Mouse (Mus musculus) embryonic facial prominence, embryonic 11.5 days (tissue): Measurements from ENCODE around the gene Gm3045. TPM values are rescaled to one million over a fixed set of nuclear protein-coding genes. Genes with fewer than 3 reads are reported as not detected.
A peak's percentile ranks its signal among the peaks of the same experiment; 100 is the strongest.

Source experiments
- ATAC-seq: fragments of 200-750 bp; cut with Nextera tagmentation; replicated peaks from 2 replicates; pipeline ENCODE4 v1.8.0; 2017; ENCODE audit warnings: low read depth; ENCODE audit not compliant: insufficient number of reproducible peaks, low FRiP score, low TSS enrichment
- DNase-seq: peaks from one replicate; pipeline ENCODE4 v3.0.0-alpha.2; 2015; ENCODE audit warnings: low spot score
- H3K27ac ChIP-seq: fragments of 300-500 bp; sonication (generic); replicated peaks from 2 replicates; pipeline ENCODE4 v1.5.1; 2014; ENCODE audit warnings: mild to moderate bottlenecking, low read depth, low read length, control low read depth
- H3K27me3 ChIP-seq: fragments of 300-500 bp; sonication (generic); 2 replicates; pipeline ENCODE4 v1.6.1; 2014; ENCODE audit warnings: mild to moderate bottlenecking, low read length, moderate library complexity, mixed read lengths; ENCODE audit not compliant: control insufficient read depth, insufficient read depth
- H3K36me3 ChIP-seq: fragments of 300-500 bp; sonication (generic); replicated peaks from 2 replicates; pipeline ENCODE4 v1.6.1; 2014; ENCODE audit warnings: low read depth, mild to moderate bottlenecking, low read length, moderate library complexity, mixed read lengths; ENCODE audit not compliant: control insufficient read depth, insufficient read depth
- H3K4me1 ChIP-seq: fragments of 300-500 bp; sonication (generic); 2 replicates; pipeline ENCODE4 v1.6.1; 2014; ENCODE audit warnings: low read length, mixed read lengths; ENCODE audit not compliant: control insufficient read depth, insufficient read depth
- H3K4me2 ChIP-seq: fragments of 300-500 bp; sonication (generic); 2 replicates; pipeline ENCODE4 v1.6.1; 2014; ENCODE audit warnings: low read depth, mild to moderate bottlenecking, control low read depth, low read length, moderate library complexity
- H3K4me3 ChIP-seq: fragments of 300-500 bp; sonication (generic); 2 replicates; pipeline ENCODE4 v1.5.1; 2014; ENCODE audit warnings: low read depth, low read length, control low read depth
- H3K9ac ChIP-seq: fragments of 300-500 bp; sonication (generic); replicated peaks from 2 replicates; pipeline ENCODE4 v1.6.1; 2014; ENCODE audit warnings: mild to moderate bottlenecking, control low read depth, low read length
- H3K9me3 ChIP-seq: fragments of 300-500 bp; sonication (generic); replicated peaks from 2 replicates; pipeline ENCODE4 v1.6.1; 2016; ENCODE audit warnings: mild to moderate bottlenecking, low read length, inconsistent platforms, mixed read lengths; ENCODE audit not compliant: control insufficient read depth
- WGBS: fragments of 180-500 bp; shearing (Covaris S2); extraction: QIAGEN DNeasy Blood & Tissue Kit; methylation state at CpG from one replicate; pipeline ENCODE4 v1.1.7; 2014; 5-methylcytosine and 5-hydroxymethylcytosine counted together
- polyA plus RNA-seq: library from polyadenylated mRNA; unstranded; fragments of >200 nt; fragmentation: Nextera tagmentation; extraction: Ambion mirVana; gene quantifications from 2 replicates; pipeline ENCODE4 v1.2.1, GENCODE M21; 2014

Gm3045 gene
- polyA plus RNA-seq, 1 experiment from 2014 or later, result not detected

DNA sequence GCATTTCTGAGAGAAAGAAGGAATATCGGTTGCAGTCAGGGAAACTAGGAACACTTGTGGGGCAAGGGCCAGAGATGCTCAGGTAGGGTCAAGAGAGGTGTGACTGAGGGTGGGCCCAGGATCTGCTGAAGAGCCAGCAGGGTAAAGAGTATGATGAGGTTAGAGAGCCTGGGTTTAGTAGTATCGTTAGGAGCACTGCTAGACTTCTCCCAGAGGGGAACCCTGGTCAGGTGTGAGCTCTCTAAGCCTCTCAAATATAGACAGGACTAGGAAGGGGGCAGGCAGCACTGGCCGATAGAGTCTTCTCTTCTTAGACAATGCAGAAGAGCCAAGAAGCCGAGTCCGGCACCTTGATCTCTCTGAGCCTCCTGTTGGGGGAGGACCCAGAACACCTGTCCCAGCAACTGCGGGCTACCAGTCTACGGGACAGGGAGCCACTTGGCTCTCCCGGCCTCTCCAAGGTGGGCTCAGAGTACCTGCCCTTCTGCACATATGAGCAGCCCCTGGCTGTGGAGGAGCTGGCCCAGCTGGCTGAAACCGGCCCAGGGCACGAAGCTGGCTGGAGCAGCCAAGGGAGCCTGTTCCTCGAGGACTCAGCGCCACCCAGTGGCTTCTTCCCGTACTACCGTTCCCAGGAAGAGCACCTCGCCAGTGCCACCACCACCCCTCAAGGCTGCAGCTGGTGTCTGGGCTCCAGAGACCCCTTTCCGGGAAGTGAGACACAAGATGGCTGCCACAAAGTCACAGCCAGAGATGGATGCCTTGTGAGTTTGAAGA is 2.5 kb downstream of the Gm3045 start:
- 37% methylated on average over 16 of the region's 16 CpGs for WGBS
- Histone ChIP-seq H3K4me2 (no peak overlapping the region), H3K9ac (no peak overlapping the region), H3K27me3 (no peaks in the 10 kb centered on the region), H3K9me3 (no peaks in the 10 kb centered on the region), H3K4me1 (no peaks in the 10 kb centered on the region), H3K4me3 (no peak overlapping the region), H3K36me3 (no peaks in the 10 kb centered on the region), H3K27ac (no peak overlapping the region)
- ATAC-seq (peak; percentile 72), DNase-seq (peak; percentile 90)

DNA sequence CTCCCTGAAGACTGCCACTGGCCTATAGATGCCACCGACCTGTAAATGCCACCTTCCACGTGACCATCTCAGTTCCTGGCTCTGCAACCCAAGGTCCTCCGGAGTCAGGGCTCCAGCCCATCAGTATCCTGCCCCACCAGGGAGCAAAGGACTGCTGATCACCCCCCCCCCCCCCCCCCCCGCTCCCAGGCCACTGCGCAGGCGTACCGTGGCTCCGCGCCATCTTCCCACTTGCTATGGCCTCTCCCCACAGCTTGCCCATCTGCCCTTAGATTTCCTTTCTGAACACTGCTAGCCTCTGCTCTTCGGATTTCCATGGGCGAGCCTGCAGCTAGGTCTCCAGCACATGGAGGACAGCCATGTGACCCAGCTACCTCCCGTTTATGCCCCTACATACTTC is 6.1 kb downstream of the Gm3045 start:
- no peak overlapping the region for H3K9ac ChIP-seq
- H3K4me2 ChIP-seq, result no peak overlapping the region
- no peak for DNase-seq
- WGBS, result 76% methylated on average over 6 of the region's 12 CpGs
- no peak overlapping the region for H3K27ac ChIP-seq
- no peaks in the 10 kb centered on the region for H3K36me3 ChIP-seq
- no peak overlapping the region for H3K4me3 ChIP-seq
- H3K4me1 ChIP-seq, result no peaks in the 10 kb centered on the region
- H3K9me3 ChIP-seq, result no peaks in the 10 kb centered on the region
- peaks cover 11% of the 10 kb centered on the region for H3K27me3 ChIP-seq
- no peak for ATAC-seq

DNA sequence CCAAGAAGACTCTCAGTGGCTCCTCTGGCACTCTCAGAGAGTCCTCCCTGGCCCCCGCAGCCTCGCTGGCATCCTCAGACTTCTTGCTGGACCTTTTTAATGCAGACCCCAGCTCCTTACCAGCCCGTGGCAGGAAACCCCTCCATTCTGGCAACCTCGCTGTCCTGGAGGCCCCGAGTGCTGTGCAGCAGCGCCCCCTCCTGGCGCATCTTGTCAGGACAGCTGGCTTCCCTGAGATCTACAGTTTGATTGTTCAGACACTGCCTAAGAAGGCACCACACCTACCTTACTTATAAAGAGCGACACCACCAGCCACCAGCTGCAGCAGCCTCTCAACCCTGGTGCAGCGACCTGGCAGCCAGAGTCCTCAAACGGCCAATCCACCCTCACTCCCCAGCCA is 7.1 kb downstream of the Gm3045 start:
- no peak overlapping the region for H3K4me2 ChIP-seq
- no peak overlapping the region for H3K4me3 ChIP-seq
- H3K27ac ChIP-seq, result no peak overlapping the region
- peaks cover 2% of the 10 kb centered on the region for H3K4me1 ChIP-seq
- peaks cover 19% of the 10 kb centered on the region for H3K27me3 ChIP-seq
- H3K9me3 ChIP-seq, result no peaks in the 10 kb centered on the region
- peak; percentile 87 for DNase-seq
- whole genome bisulfite sequencing, result 15% methylated on average over 10 of the region's 10 CpGs
- H3K9ac ChIP-seq, result no peak overlapping the region
- H3K36me3 ChIP-seq, result no peaks in the 10 kb centered on the region
- no peak for ATAC-seq

DNA sequence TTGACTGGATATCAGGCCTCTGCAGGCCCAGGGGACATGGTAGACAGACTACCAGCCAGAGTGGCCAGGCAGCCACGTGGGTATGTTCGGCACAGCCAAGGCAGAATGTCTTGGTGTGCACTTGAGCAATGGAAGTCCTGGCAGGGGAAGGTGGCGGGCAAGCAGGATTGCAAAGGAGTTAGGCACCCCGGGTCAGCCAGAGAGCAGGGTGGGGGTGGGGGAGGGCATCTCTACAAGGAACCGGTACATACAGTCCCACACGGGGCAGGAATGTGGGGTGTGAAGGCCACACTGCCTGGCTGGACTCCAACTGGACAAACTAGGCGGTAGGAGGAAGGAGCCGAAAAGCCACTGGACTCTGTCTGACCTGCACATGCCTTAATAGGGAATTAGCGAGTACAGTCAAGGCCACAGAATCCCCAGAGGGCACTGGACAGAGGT is 7.9 kb downstream of the Gm3045 start:
- DNase-seq (no peak), ATAC-seq (no peak)
- Histone ChIP-seq H3K36me3 (no peaks in the 10 kb centered on the region), H3K27me3 (peaks cover 28% of the 10 kb centered on the region), H3K4me1 (peaks cover 6% of the 10 kb centered on the region), H3K9ac (no peak overlapping the region), H3K9me3 (no peaks in the 10 kb centered on the region), H3K27ac (no peak overlapping the region), H3K4me3 (no peak overlapping the region), H3K4me2 (no peak overlapping the region)
- 72% methylated on average over 9 of the region's 9 CpGs for WGBS

DNA sequence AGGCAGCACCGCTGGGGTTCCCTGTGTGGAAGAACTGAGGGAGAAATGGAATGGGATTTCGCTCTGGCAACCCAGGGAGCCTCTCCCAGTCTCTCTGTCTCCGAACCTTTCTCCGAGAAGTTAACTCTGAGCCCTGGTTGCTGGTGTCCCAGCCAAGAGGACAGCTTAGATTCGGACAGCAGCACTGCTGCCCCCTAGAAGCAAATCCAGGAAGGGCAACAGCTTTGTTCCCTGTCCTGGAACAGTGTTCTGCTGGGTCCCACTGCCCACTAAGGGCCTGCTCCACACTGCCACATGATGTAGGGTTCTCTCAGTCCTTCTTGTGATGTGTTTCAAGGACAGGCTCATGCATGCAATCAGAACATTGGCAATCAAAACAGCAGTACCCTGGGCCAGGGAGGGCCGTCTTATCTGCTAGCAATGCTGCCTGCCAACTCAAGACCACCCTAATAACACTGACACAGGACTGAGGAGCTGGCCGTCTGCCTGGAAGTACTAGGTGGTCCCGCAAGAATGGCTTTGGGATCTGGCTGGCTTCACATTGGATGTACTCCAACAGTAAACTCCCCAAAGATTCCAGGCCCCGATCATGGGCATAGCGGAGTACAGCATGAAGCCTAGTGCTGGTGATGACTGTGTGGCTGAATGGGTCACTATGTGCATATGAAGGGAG is 9.4 kb downstream of the Gm3045 start:
- ATAC-seq (no peak), DNase-seq (no peak)
- Histone ChIP-seq H3K9ac (no peak overlapping the region), H3K27ac (no peak overlapping the region), H3K27me3 (peaks cover 42% of the 10 kb centered on the region), H3K4me3 (no peak overlapping the region), H3K9me3 (no peaks in the 10 kb centered on the region), H3K4me1 (peaks cover 6% of the 10 kb centered on the region), H3K4me2 (no peak overlapping the region), H3K36me3 (no peaks in the 10 kb centered on the region)
- 62% methylated on average over 10 of the region's 10 CpGs for WGBS

DNA sequence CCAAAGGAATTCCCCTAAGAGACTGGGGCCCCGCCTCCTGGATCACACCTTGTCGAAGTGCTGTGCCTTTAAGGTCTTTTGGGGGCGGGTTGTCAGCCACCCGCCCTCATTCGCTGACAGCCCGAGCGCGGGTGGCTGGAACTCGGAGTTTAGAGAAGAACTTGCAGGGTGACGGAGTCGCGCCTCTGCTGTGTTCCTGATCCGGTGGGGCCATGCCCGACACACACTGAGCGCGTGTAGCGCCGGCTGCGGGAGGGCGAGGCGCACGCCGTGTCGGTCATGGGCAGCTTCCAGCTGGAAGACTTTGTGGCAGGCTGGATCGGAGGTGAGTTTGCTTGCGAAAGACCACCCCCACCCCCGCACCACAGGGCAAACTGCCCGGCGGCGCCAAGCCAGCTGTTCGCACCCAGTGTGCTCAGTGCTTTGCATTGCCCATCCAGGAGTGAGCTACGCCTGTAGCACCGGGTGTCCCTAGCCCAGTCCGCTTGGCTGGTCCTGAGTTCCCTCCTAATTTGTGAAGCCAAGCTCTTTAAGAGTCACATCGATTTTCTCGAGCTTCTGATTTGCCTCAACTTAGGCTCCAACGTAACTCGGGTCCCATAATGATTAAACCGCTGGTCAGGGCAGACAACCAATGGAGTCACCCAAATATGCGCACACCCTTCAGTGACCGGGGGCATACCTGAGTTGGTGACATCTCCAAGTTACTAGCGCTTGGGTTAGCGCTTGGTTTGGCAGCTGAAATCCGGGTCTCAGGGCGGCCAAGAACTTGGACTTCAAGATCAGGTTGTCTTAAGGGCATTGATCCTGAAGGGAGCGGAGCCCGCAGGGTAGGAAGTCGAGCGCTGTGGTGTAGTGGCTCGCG is 12.0 kb downstream of the Gm3045 start, which contains the start of gene Slc25a48:
TSS of gene Slc25a48 (plus strand) at position 145 of the 865 bp plus-strand sequence.
- Histone ChIP-seq H3K9ac (peak within 1 kb of the TSS; percentile 41; the same call in 1 of the 2 replicates), H3K36me3 (no peaks in the 10 kb centered on the region), H3K27ac (no peak within 1 kb of the TSS), H3K4me2 (peak within 1 kb of the TSS; percentile 60), H3K27me3 (peaks cover 43% of the 10 kb centered on the region), H3K9me3 (no peaks in the 10 kb centered on the region), H3K4me1 (peaks cover 6% of the 10 kb centered on the region), H3K4me3 (peak within 1 kb of the TSS; percentile 29)
- WGBS, result 4% methylated on average over 51 of the region's 51 CpGs
- ATAC-seq, result no peak
- peak; percentile 34 for DNase-seq

DNA sequence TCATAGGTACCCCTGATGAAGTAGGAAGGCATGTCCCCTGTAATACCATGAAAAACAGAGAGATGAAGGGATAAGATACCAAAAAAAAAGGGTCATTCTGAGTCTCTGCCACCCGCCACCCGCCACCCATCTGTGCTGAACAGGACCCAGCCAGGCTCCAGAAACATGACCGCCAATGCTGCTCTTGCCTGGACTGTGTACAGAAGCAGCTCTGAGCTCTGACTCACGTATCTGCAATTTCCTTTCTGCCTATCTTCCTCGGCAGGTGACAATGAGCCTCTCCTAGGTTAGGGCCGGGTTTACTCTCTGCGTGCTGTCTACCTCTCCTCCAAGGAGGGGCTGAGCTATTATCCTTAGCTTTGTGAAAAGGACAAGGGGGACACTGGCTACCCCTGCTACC is 17.0 kb downstream of the Gm3045 start:
- no peak overlapping the region for H3K9ac ChIP-seq
- 85% methylated on average over 7 of the region's 7 CpGs for WGBS
- peaks cover 25% of the 10 kb centered on the region for H3K27me3 ChIP-seq
- ATAC-seq (no peak), DNase-seq (no peak)
- no peak overlapping the region for H3K4me3 ChIP-seq
- H3K4me1 ChIP-seq, result peaks cover 4% of the 10 kb centered on the region
- H3K9me3 ChIP-seq, result no peaks in the 10 kb centered on the region
- no peaks in the 10 kb centered on the region for H3K36me3 ChIP-seq
- no peak overlapping the region for H3K4me2 ChIP-seq
- H3K27ac ChIP-seq, result no peak overlapping the region
